Mouse (Mus musculus) limb, embryonic 14.5 days (tissue): ENCODE measurements around the gene Ypel4. TPM values are rescaled to one million over a fixed set of nuclear protein-coding genes. Genes with fewer than 3 reads are reported as not detected.

Experiments used
- ATAC-seq: fragments of 200-750 bp; cut with Nextera tagmentation; 2 replicates; pipeline ENCODE4 v1.8.0; 2017; ENCODE audit warnings: low read depth, moderate number of reproducible peaks, moderate TSS enrichment; ENCODE audit not compliant: low FRiP score
- DNase-seq: peaks from one replicate; pipeline ENCODE4 v3.0.0-alpha.2; 2015; ENCODE audit warnings: low spot score
- H3K27ac ChIP-seq: fragments of 300-500 bp; sonication (generic); replicated peaks from 2 replicates; pipeline ENCODE4 v1.5.1; 2014; ENCODE audit warnings: low read depth, mild to moderate bottlenecking, low read length, moderate library complexity, mixed read lengths
- H3K27me3 ChIP-seq: fragments of 300-500 bp; sonication (generic); 2 replicates; pipeline ENCODE4 v1.6.1; 2014; ENCODE audit warnings: low read length, mixed read lengths; ENCODE audit not compliant: control insufficient read depth, insufficient read depth
- H3K36me3 ChIP-seq: fragments of 300-500 bp; sonication (generic); 2 replicates; pipeline ENCODE4 v1.6.1; 2014; ENCODE audit warnings: mild to moderate bottlenecking, low read length, moderate library complexity, mixed read lengths; ENCODE audit not compliant: control insufficient read depth, insufficient read depth
- H3K4me1 ChIP-seq: fragments of 300-500 bp; sonication (generic); 2 replicates; pipeline ENCODE4 v1.6.1; 2014; ENCODE audit warnings: antibody characterized with exemption, low read length, mixed read lengths; ENCODE audit not compliant: control insufficient read depth, insufficient read depth
- H3K4me2 ChIP-seq: fragments of 300-500 bp; sonication (generic); replicated peaks from 2 replicates; pipeline ENCODE4 v1.6.1; 2014; ENCODE audit warnings: low read depth, mild to moderate bottlenecking, low read length, moderate library complexity; ENCODE audit not compliant: severe bottlenecking
- H3K4me3 ChIP-seq: fragments of 300-500 bp; sonication (generic); replicated peaks from 2 replicates; pipeline ENCODE4 v1.5.1; 2014; ENCODE audit warnings: low read length
- H3K9ac ChIP-seq: fragments of 300-500 bp; sonication (generic); 2 replicates; pipeline ENCODE4 v1.6.1; 2014; ENCODE audit warnings: mild to moderate bottlenecking, low read depth, low read length, moderate library complexity; ENCODE audit not compliant: severe bottlenecking
- H3K9me3 ChIP-seq: fragments of 300-500 bp; sonication (generic); 2 replicates; pipeline ENCODE4 v1.6.1; 2016; ENCODE audit warnings: low read length; ENCODE audit not compliant: control insufficient read depth
- POLR2A ChIP-seq: fragments of 200-500 bp; IDR thresholded peaks from 2 replicates; pipeline ENCODE4 v1.8.0; 2012; ENCODE audit warnings: inconsistent platforms, mild to moderate bottlenecking, moderate library complexity, borderline replicate concordance; ENCODE audit not compliant: insufficient read depth, insufficient read length; ENCODE audit errors: extremely low read depth
- WGBS: fragments of 180-500 bp; shearing (Covaris S2); extraction: QIAGEN DNeasy Blood & Tissue Kit; methylation state at CpG from one replicate; pipeline ENCODE4 v1.1.7; 2014; 5-methylcytosine and 5-hydroxymethylcytosine counted together
- polyA plus RNA-seq, 2 experiments: library from polyadenylated mRNA; depleted of rRNA in 1 of 2; stranded (reverse) in 1 of 2; unstranded in 1 of 2; fragments of >200 nt; fragmentation: Nextera tagmentation in 1 of 2; extraction: Ambion mirVana in 1 of 2; gene quantifications; 2 replicates each; pipeline versions ENCODE4 v1.2.1 to v1.2.3; 2012 to 2014

The Ypel4 gene
- polyA plus RNA-seq, 2 experiments = 7.4 to 14.6 TPM

DNA sequence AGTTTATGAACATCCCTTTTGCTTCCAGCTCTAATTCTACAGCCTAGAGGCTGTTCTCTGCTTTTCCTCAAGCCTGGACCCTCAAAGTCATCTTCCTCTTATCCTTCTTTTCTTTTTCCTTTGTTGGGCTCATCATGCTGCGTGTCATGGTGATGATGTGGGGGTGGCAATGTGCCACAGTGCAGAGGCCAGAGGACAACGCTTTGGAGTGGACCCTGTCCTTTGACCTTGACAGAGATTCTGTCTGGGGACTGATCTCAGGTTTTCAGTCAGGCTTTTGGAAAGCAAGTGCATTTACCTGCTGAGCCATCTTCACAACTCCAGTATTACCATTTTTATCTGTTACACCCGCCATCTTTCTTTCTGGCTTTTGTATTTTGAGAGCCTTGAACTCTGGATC lies 2.7 kb upstream of the Ypel4 start:
- 78% methylated on average over 3 of the region's 3 CpGs for WGBS
- ATAC-seq (no peak), DNase-seq (no peak)
- Histone ChIP-seq H3K27me3 (no peaks in the 10 kb centered on the region), H3K36me3 (no peaks in the 10 kb centered on the region), H3K4me1 (peaks cover 15% of the 10 kb centered on the region), H3K27ac (no peak overlapping the region), H3K9me3 (no peaks in the 10 kb centered on the region), H3K4me3 (no peak overlapping the region), H3K9ac (no peak overlapping the region), H3K4me2 (no peak overlapping the region)
- no peak for TF ChIP-seq POLR2A

DNA sequence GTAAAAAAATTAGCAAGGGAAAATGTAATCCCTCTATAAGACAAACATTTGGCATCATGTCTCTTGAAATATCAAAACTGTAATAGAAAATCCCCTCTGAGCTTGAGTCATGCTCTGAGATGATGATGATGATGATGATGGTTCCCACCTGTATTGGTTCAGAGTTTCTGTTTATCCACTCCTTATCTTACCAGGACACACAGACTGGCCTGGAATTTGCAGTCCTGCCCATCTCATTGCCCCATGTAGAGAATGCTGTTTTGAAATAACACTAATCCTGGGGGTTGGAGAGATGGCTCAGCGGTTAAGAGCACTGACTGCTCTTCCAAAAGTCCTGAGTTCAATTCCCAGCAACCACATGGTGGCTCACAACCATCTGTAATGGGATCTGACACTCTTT lies 1.5 kb upstream of the Ypel4 start:
- H3K9me3 ChIP-seq = no peaks in the 10 kb centered on the region
- peaks cover 24% of the 10 kb centered on the region for H3K4me1 ChIP-seq
- DNase-seq = no peak
- no peaks in the 10 kb centered on the region for H3K27me3 ChIP-seq
- H3K4me2 ChIP-seq = no peak overlapping the region
- 57% methylated on average over 1 of the region's 1 CpGs for WGBS
- ATAC-seq = no peak
- no peak overlapping the region for H3K9ac ChIP-seq
- TF ChIP-seq POLR2A = no peak
- H3K36me3 ChIP-seq = no peaks in the 10 kb centered on the region
- no peak overlapping the region for H3K4me3 ChIP-seq
- H3K27ac ChIP-seq = no peak overlapping the region

DNA sequence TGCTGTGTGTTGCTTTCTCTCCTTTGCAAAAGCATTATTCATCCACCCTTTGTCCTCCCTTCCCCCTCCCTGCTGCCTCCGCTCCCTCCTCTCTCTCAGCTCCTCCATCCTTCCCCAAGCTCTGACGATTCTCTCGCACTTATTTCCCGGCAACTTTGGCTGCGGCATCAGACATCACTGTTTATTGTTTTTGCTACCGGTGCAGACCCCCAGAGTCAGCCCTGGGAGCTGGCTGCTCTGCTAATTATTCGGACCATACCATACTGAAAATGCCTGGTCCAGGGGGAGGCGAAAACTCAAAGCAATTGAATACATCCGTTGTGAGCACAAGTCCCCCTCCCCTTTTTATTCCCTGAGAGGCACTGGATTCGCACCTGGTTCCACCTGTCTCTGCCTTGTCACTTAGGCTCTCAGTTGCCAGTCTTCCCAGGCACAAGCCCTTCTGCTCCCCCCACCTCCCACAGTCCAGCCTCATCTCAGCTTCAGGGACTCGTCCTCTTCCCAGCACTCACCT lies 550 bp downstream of the Ypel4 start:
- no peak for TF ChIP-seq POLR2A

DNA sequence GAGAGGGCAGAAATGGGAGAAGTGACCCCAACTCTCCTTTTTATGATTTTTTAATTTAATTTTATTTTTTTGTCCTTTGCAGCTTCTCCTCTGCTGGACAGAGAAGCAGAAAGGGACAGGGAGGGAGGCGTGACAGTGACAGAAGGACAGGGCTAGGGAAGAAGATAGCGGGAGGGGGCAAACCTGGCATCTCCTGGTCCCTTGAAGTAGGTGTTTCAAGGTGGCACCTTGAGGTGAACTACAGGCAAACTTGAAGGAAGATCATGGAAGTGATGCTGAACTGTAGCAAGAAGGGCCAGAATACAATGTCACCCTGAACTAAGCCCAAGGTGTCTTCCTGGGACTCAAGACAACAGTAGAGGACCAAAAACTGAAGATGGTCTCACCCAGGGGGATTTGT lies 1.1 kb downstream of the Ypel4 start:
- no peak for ATAC-seq
- Histone ChIP-seq H3K4me3 (peak overlapping the region; percentile 39), H3K27ac (no peak overlapping the region), H3K4me1 (peaks cover 43% of the 10 kb centered on the region), H3K27me3 (no peaks in the 10 kb centered on the region), H3K4me2 (peak overlapping the region; percentile 74), H3K9me3 (no peaks in the 10 kb centered on the region), H3K9ac (no peak overlapping the region), H3K36me3 (no peaks in the 10 kb centered on the region)
- WGBS = 2% methylated on average over 2 of the region's 2 CpGs
- no peak for DNase-seq
- no peak for TF ChIP-seq POLR2A

More for the DNA sequence above, 550 bp downstream of the Ypel4 start:
- no peaks in the 10 kb centered on the region for H3K27me3 ChIP-seq
- H3K9ac ChIP-seq = peak overlapping the region; percentile 52
- ATAC-seq (0 out of 2 replicates have a peak, but pooled peaks have one; percentile 5), DNase-seq (no peak)
- no peaks in the 10 kb centered on the region for H3K36me3 ChIP-seq
- no peak overlapping the region; the same call in 1 of the 2 replicates for H3K27ac ChIP-seq
- H3K4me1 ChIP-seq = peaks cover 43% of the 10 kb centered on the region
- peak overlapping the region; percentile 39 for H3K4me3 ChIP-seq
- no peaks in the 10 kb centered on the region for H3K9me3 ChIP-seq
- peak overlapping the region; percentile 74 for H3K4me2 ChIP-seq
- WGBS = 1% methylated on average over 11 of the region's 11 CpGs

DNA sequence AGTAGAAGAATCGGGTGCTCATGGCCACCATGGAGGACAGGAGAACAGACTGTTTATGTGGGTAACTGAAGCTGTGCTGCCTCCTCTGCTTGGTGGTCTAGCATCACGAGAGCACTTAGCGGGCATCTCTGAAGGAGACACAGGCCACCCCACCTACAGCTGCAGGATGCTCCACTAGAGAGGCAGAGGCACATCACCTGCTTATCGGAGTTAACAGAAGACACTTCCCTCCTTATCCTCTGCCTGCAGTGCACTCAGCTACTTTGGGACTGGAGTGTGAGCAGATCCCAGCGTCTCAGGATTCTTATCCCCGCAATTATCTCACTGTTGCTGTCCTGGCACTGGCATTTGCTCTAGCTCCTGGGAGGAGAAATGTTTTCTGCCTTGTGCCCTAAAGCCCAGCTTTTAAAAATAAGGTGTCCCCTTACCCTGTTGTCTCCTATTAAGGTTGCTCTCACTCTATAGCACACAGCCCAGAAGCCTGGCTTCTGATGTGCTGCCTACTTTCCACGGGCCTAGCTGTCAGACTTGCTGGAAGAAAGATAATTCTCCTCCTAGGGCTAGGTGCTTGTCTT lies 1.6 kb downstream of the Ypel4 start:
- Histone ChIP-seq H3K9ac (no peak overlapping the region), H3K27me3 (no peaks in the 10 kb centered on the region), H3K36me3 (peaks cover 4% of the 10 kb centered on the region; the same call in 1 of the 2 replicates), H3K9me3 (no peaks in the 10 kb centered on the region), H3K27ac (no peak overlapping the region), H3K4me2 (peak overlapping the region; percentile 74), H3K4me1 (peaks cover 44% of the 10 kb centered on the region), H3K4me3 (peak overlapping the region; percentile 39; the same call in 1 of the 2 replicates)
- no peak for DNase-seq
- 21% methylated on average over 7 of the region's 7 CpGs for WGBS
- no peak for ATAC-seq
- TF ChIP-seq POLR2A = peak; percentile 48; the same call in 1 of the 2 replicates
